Mouse (Mus musculus): ENCODE results near the gene Gm21440. TPM values are rescaled to one million over a fixed set of nuclear protein-coding genes. Genes with fewer than 3 reads are reported as not detected.
"Not testable (repeated sequence)": the region's sequence is repeated elsewhere in the genome, so short reads cannot be mapped to it uniquely, and the experiment has no call there.

The Gm21440 gene
- total RNA-seq (2021) = not detected
- long read RNA-seq, experiment 1 = 0 reads
- long read RNA-seq, experiment 2 = 0 reads

DNA sequence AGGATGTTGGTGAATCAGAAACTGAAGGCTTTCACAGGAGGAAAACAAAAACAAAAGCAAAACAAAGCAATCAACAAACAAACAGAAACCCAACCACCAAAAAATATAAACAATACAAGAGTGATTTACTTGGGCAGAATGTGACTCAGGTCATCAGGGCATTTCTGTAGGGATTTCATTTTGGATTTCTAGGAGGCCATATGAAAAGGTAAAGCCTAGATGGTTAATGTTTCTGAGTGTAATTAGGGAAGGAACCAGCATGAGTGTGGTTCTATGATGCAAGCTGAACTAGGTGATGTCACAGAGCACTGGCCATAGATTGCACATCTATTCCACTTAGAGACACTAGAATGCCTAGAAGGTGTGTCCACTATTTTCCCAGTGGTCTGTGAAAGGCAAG, at the start of gene Gm21440, which contains the start of gene Gm21454:
Gene Gm21440, plus strand, starts transcription at position 301 of the 400 bp plus-strand sequence.
Gene Gm21454, plus strand, starts transcription at position 352 of the 400 bp plus-strand sequence.
- DNase-seq; intact Hi-C loops (cut with DNase I): not testable (repeated sequence)

DNA sequence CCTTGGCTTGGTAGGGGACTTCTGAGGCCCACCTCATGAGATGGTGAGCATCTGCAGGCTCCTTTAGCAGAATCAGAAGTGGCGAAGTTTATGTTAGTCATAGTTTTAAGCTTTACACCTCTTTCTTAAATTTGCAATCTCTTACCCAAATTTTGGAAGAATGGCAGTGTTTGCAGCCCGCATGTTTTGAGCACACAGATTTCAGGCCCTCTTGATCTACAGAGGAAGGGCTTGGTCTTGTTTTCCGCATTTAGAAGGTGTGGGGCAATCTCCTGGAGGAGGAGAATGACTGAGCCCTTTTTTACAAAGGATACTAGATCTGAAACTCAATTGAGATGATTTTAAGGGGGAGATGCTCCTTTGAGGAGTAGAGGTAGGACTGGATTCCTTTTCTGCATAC, 28.4 kb upstream of the Gm21440 start, which contains the start of gene Gm21828:
Gene Gm21828, minus strand, starts transcription at position 101 of the 400 bp plus-strand sequence.
- intact Hi-C loops (cut with DNase I); DNase-seq: not testable (repeated sequence)

Other genes with a start within 250 kb of the Gm21440 start
- not detected for gene Gm20807, start 209.5 kb upstream of the Gm21440 start, total RNA-seq (2021)
- gene Gm21891, start 118.9 kb upstream of the Gm21440 start, total RNA-seq (2021) = not detected
- not detected for gene Gm21425, start 90.4 kb upstream of the Gm21440 start, total RNA-seq (2021)
- not detected for gene Gm21828, start 28.5 kb upstream of the Gm21440 start, total RNA-seq (2021)
- not detected for gene Gm21454, start 51 bp downstream of the Gm21440 start, total RNA-seq (2021)
- gene Gm21725, start 96.7 kb downstream of the Gm21440 start, total RNA-seq (2021) = not detected
- not detected for gene Gm21866, start 213.2 kb downstream of the Gm21440 start, total RNA-seq (2021)
- gene Gm20773, start 241.6 kb downstream of the Gm21440 start, total RNA-seq (2021) = not detected

Measured in heart, postnatal 14 days (tissue).